Mouse (Mus musculus): Measurements from ENCODE around the gene Btnl4. TPM values are rescaled to one million over a fixed set of nuclear protein-coding genes. Genes with fewer than 3 reads are reported as not detected.

Btnl4 gene
- polyA plus RNA-seq, 1 experiment: 55.9 TPM

GRCm38 (mm10) chr17:34439795-34440194, 37.3 kb downstream of the Btnl4 start:
- peak; percentile 46 for DNase-seq (ENCODE audit: low read depth, low spot score)
- 37% methylated on average over 3 of the region's 3 CpGs for WGBS

GRCm38 (mm10) chr17:34438588-34438987, 38.5 kb downstream of the Btnl4 start:
- 20% methylated on average over 1 of the region's 1 CpGs for WGBS
- no peak for DNase-seq (ENCODE audit: low read depth, low spot score)

GRCm38 (mm10) chr17:34437606-34438005, 39.5 kb downstream of the Btnl4 start:
- WGBS: 45% methylated on average over 7 of the region's 7 CpGs
- DNase-seq (ENCODE audit: low read depth, low spot score): no peak

- 49% methylated on average over 4 of the region's 4 CpGs for WGBS
- no peak for DNase-seq (ENCODE audit: low read depth, low spot score)
Measured at GRCm38 (mm10) chr17:34437120-34437519, 40.0 kb downstream of the Btnl4 start.

- no peak for DNase-seq (ENCODE audit: low read depth, low spot score)
Measured at GRCm38 (mm10) chr17:34427597-34427996, 49.5 kb downstream of the Btnl4 start.

- 67% methylated on average over 7 of the region's 7 CpGs for WGBS
- no peak for DNase-seq (ENCODE audit: low read depth, low spot score)
Measured at GRCm38 (mm10) chr17:34420014-34420413, 57.1 kb downstream of the Btnl4 start.

Other genes with a start within 250 kb of the Btnl4 start
- gene H2-Ob, start 238.4 kb downstream of the Btnl4 start, polyA plus RNA-seq (2012; rRNA removed): 25.1 and 30.6 TPM in 2 replicates
- 3,098 and 3,636 TPM in 2 replicates for gene H2-Ab1, start 219.6 kb downstream of the Btnl4 start, polyA plus RNA-seq (2012; rRNA removed)
- 1,441 and 1,600 TPM in 2 replicates for gene H2-Aa, start 189.5 kb downstream of the Btnl4 start, polyA plus RNA-seq (2012; rRNA removed)
- gene H2-Eb1, start 171.5 kb downstream of the Btnl4 start, polyA plus RNA-seq (2012; rRNA removed): 665 and 730 TPM in 2 replicates
- 2.6 and 3.1 TPM in 2 replicates for gene H2-Eb2, start 151.7 kb downstream of the Btnl4 start, polyA plus RNA-seq (2012; rRNA removed)
- gene Btnl2, start 122.5 kb downstream of the Btnl4 start, polyA plus RNA-seq (2012; rRNA removed): 48.4 and 121 TPM in 2 replicates
- gene Btnl1, start 100.2 kb downstream of the Btnl4 start, polyA plus RNA-seq (2012; rRNA removed): 81.1 and 155 TPM in 2 replicates
- gene BC051142, start 78.5 kb downstream of the Btnl4 start, polyA plus RNA-seq (2012; rRNA removed): 0.64 and 1.3 TPM in 2 replicates
- 115 and 205 TPM in 2 replicates for gene Btnl6, start 40.0 kb upstream of the Btnl4 start, polyA plus RNA-seq (2012; rRNA removed)
- 4.1 and 8.1 TPM in 2 replicates for gene Notch4, start 87.0 kb upstream of the Btnl4 start, polyA plus RNA-seq (2012; rRNA removed)
- 11.2 and 11.8 TPM in 2 replicates for gene Gpsm3, start 112.5 kb upstream of the Btnl4 start, polyA plus RNA-seq (2012; rRNA removed)
- 34.5 and 44.4 TPM in 2 replicates for gene Pbx2, start 113.9 kb upstream of the Btnl4 start, polyA plus RNA-seq (2012; rRNA removed)
- 1.9 and 2.1 TPM in 2 replicates for gene Ager, start 120.5 kb upstream of the Btnl4 start, polyA plus RNA-seq (2012; rRNA removed)
- 171 and 173 TPM in 2 replicates for gene Rnf5, start 126.4 kb upstream of the Btnl4 start, polyA plus RNA-seq (2012; rRNA removed)
- gene Agpat1, start 126.9 kb upstream of the Btnl4 start, polyA plus RNA-seq (2012; rRNA removed): 255 and 267 TPM in 2 replicates
- 1.7 and 2.2 TPM in 2 replicates for gene Egfl8, start 138.7 kb upstream of the Btnl4 start, polyA plus RNA-seq (2012; rRNA removed)
- 31.1 and 35.8 TPM in 2 replicates for gene Ppt2, start 151.2 kb upstream of the Btnl4 start, polyA plus RNA-seq (2012; rRNA removed)
- 4.5 and 5.7 TPM in 2 replicates for gene Prrt1, start 152.2 kb upstream of the Btnl4 start, polyA plus RNA-seq (2012; rRNA removed)
- gene Fkbpl, start 167.4 kb upstream of the Btnl4 start, polyA plus RNA-seq (2012; rRNA removed): 3.7 and 4.7 TPM in 2 replicates
- gene Atf6b, start 169.8 kb upstream of the Btnl4 start, polyA plus RNA-seq (2012; rRNA removed): 61.0 and 64.1 TPM in 2 replicates
- 11.0 and 13.3 TPM in 2 replicates for gene Tnxb, start 193.2 kb upstream of the Btnl4 start, polyA plus RNA-seq (2012; rRNA removed)

Data from large intestine, adult 2 months (tissue).